Mouse (Mus musculus) retina, embryonic 14.5 days (tissue): ENCODE data around the gene Fli1.
A peak's percentile ranks its signal among the peaks of the same experiment; 100 is the strongest.

ENCODE experiments used
- DNase-seq: peaks from one replicate; pipeline ENCODE4 v3.0.0-alpha.2; 2015; ENCODE audit warnings: low spot score

Fli1 gene

DNA sequence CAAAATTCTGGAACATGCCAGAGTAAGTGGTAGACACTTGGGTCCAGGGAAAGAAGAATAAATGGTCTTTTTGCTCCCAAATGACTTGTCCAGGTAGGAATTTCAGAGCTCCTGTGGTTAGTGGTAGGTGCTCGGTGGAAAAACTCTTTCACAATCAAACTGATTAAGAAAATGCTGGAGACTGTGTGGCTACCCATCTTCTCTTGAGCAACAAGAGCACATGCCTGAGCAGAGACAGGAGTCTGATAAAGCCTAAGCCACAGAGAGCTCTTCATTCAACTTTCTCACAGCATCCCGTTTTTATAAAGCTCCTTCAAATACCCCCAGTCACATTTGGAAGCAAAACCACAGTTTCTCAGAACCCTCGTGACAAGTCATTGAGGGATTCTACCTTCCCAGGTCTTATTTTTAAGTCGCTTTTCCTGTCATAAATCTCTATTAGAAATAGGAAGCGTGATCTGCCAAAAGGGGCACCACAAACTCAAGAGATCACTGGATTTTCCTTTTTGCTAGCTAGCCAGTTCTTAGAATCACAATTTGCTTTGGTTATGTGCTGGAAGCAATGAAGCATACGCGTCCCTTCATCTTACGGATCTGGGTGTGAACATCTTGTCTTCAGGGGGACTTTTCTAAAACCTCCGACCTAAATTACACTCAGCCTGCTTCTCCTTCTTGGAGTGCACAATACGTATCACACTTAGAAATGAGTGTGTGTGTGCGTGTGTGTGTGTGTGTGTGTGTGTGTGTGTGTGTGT, 40.2 kb downstream of the Fli1 start:
- DNase-seq = no peak

- no peak for DNase-seq
Observed at GRCm38 (mm10) chr9:32500886-32501285, 41.8 kb downstream of the Fli1 start.

GRCm38 (mm10) chr9:32500063-32500462, 42.6 kb downstream of the Fli1 start:
- no peak for DNase-seq

DNA sequence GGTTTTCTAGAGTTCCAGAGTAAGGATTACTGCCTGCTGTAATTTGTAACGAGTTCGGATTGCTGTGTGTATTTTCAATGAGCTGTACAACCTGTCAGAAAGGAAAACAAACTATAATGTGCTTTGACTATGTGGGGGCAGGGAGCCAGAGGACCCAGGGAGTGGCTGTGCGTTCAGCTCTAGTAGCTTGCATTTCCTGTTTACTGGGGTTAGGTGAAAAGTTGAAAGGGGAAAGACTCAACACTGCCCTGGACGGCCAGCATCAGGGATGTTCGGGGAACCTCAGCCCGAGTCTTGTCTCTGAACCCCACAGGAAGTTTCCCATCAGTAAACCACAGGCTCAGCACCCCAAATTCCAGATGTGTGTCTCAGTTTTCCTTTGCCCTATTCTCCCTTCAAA, 43.2 kb downstream of the Fli1 start:
- DNase-seq = no peak

DNA sequence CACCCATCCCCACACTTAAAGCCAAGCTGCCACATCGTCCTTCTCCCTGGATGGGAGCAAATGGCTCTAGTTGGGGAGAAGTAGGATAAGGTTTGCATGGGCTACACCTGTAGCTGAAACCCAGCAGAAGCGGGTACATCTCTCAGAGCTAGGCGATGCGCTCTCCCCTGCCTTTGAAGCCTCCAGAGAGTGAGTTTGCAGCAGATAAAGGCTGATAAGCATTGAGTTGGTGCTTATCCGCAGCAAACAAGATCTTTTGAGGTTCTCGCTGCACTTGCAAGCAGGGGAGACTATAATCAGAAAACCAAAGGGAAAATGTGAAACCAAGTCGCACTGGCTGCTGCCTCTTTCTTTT, 47.0 kb downstream of the Fli1 start:
- no peak for DNase-seq

DNA sequence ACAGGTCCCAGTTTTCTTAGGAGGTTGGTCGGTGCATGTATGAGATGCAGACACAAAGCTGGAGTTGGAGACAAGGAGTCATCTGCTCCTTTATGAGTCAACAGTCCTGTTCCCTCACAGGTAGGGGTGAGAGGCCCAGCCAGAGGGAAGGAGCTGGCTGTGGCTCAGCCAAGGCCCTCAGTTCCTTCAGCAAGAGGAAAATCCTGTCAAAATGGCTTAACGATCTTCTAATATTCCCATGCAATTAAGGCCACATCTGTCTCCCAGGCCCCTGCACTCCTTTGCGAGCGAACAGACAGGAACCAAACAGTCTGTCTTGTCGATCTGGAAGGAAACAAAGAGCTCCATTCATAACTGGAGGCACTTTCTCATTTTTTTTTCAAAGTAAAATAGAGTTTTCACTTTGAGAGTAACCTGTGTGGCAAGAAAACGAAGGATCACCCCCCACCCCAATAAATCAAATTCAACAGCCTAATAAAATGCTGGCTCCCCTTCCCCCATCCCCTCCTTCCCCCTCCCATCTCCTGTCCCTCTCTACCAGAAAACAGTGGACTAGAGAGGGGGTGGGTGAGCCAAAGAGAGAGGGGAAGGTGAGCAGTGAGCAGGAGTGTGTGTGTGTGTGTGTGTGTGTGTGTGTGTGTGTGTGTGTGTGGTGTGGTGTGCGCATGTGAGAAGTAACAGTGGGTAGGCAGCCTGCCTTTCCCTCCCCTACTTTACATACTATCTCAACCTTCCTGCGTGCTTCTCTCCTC, 47.6 kb downstream of the Fli1 start:
- DNase-seq = peak; percentile 11

DNA sequence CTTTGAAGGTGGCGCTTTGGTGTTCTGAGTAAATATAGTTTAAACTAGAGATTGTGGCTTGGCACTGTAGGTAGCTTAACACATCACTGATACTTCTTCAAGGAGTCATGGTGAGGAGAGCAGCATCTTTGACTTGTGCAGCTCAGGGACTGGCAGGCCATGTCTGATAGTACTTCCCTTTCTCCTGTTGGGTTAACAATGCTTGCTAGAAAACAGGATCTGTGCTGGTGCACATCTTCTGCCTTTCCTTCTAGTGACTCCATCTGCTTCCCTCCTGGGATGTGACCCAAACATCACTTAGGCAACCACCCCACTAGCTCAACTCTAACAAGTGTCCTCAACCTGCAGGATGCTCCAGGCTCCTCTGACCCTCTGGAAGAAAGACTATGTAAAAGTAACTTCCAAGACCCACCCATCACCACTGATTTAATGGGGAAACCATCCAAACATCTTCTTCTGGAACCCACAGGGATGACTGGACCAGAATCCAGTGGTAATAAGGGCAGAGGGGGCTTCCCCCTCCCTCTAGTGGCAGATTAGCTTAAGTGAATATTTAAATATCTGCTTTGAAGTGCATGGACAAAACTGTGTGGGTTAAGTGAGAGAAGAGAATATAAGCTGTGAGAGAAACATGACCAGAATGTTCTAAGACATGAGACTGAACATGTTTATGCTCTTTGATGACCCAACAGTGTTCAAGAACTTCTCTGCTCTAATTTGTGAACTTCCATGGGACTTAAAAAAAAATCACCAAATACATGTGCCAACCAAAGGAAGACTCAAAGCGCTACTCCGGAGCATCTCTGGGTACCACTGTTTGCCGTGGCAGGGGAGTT, 48.9 kb downstream of the Fli1 start:
- DNase-seq = no peak

- DNase-seq = no peak
Observed at GRCm38 (mm10) chr9:32492753-32493152, 49.9 kb downstream of the Fli1 start.

DNA sequence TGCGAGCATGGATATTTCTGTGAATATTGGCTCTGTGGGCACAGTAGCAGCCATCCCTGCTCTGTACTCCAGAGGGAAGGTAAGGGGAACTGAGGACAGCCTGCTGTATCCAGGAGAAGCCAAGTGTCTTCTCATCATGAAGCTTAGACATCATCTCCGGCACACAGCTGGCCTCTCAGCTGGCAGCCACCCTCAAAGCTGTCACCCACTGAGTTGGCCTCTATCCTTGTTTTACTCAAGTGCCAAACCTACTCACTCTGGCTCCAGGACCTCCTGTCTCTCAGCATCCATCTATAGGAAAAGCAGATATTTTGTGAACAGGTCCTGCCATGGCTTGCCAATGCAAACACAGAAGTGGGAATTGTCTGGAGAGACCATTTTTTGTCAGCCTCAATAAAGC, 51.2 kb downstream of the Fli1 start:
- DNase-seq = no peak

DNA sequence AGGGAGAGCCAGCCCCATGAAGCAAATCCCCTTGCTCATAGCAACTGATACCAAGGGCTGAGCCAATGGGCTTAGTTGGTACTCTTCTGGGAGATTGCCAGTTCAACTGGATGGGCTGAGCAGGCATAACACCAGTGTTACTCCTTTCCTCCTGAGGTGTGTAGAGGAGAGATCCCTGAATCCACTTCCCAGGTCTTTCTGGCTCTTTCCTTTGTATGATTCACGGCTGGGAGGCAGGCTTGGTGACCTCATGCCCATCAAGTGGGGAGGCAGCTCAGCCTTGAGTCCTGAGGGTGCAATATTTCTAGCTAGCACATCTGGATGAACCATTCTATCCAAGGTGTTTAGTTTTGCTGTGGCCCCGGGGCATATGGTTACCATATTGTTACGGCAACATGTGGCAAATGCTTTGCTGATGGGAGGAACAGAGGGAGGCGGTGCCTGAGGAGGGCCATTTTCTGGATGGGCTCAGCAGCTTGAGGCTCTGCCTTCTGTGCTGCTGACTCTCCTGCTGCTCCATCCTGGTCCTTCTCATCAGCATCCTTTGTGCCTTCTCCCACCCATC, 52.8 kb downstream of the Fli1 start:
- no peak for DNase-seq

DNA sequence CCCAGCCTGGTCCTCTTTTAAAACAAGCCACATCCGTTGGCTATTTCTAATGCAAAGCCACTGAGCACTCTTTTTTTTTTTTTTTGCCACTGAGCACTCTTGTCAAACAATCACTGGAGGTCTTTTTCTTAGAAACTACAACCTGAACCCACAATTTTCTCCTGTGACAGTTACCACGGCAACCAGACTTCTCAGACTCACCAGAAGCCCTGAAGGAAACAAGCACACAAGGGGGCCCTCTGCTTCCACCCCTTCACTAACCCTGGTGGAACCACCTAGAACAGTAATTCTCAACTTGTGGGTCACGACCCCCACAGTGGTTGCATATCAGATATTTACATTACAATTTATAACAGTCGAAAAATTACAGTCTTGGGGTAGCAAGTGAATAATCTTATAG, 53.3 kb downstream of the Fli1 start:
- DNase-seq = no peak

DNA sequence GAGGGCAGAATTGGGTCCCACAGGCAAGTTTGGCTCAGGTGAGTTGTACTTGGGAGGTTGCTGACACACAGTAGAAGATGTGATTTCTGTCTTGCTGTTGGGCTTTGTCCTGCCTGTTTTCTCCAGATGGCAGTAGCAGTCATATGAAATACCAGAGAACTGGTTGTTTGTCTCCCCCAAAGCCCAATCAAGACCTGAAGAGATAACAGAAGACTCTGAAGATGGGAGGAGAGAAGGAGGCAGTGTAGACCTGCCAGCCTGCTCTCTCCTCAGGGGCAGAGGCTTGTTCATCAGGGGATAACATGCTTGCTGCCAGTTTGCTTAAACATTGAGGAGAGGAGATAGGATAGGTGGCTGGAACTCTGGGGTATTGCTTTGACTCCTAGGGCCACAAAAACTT, 54.0 kb downstream of the Fli1 start:
- no peak for DNase-seq

- DNase-seq = no peak
Observed at GRCm38 (mm10) chr9:32487823-32488222, 54.8 kb downstream of the Fli1 start.

DNA sequence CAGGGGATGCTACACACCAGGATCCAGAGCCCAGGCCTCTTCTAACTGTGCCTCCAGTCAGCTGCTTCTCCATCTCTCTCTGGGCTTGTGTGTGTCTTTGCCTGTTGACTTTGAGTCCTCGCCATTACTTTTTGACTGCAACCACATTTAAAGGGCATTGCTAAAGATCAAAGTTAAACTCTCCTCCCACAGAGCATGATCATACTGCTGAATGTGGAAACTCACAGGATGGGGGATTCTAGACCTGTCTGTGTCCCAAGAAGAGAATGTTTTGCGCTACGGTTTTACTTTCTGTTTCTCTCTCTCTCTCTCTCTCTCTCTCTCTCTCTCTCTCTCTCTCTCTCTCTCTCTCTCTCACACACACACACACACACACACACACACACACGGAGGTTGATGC, 55.3 kb downstream of the Fli1 start:
- DNase-seq = no peak

- no peak for DNase-seq
Observed at GRCm38 (mm10) chr9:32480418-32480817, 62.2 kb downstream of the Fli1 start.

DNA sequence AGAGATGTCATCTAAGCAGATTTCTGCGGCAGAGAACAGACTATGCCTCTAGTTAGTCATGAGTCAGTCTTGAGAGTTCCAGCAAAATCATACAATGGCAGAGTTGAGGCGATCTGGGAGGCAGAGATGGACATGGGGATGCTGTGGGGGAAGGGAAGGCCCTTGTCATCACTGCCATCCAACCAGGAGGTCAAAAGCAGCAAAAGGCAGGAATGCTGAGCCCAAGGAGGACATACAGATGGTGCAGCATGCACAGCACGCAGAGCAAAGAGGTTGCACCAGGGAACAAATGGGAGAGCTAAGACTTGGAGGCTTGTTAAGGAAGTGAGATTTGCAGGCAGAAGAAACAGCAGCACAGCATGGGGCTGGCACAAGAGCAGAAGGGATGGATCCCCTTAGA, 63.9 kb downstream of the Fli1 start:
- DNase-seq = no peak

GRCm38 (mm10) chr9:32478087-32478486, 64.6 kb downstream of the Fli1 start:
- no peak for DNase-seq

- DNase-seq = no peak
Observed at GRCm38 (mm10) chr9:32476604-32477003, 66.1 kb downstream of the Fli1 start.

GRCm38 (mm10) chr9:32474621-32475390, 67.9 kb downstream of the Fli1 start:
- no peak for DNase-seq

GRCm38 (mm10) chr9:32472346-32472745, 70.3 kb downstream of the Fli1 start:
- no peak for DNase-seq

DNA sequence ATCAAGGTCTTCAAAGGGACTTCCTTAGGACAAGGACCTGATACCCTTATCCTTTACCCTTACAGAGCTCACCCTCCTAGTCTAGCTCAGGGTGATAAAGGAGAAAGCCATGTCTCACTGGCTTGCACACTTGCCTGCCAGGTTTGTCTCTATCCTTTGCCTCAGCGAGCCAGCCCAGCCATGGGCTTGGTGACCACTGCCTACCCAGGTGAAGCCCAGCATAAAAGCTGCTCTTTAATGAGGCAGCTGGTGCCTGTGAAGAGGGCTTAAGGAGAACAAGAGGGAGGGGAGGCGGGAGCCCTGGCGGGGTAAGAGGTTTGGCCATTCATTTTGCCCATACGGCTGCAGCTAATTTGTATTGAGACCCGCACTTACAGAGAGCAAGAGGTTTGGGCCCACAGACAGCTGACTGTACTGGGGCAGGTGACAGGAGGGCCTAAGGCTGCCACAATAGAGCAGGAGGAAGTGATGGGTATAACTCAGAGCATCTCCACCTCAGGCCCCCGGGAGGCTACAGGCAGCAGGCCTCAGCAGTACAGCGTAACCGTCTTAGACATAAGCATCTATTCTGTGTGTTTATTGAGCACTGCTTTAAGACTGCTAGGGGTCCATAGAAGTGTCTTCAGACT, 73.4 kb downstream of the Fli1 start:
- DNase-seq = no peak
